Mouse (Mus musculus): ENCODE data around the gene Zbtb45.

GRCm38 (mm10) chr7:13032541-13032940 is 22.7 kb upstream of the Zbtb45 start:
- TF ChIP-seq CTCF (IDR thresholded peaks at IDR 0.05; ENCODE audit: low read depth) (no peak), EP300 (IDR thresholded peaks at IDR 0.05; ENCODE audit: low read depth) (no peak)

All from liver, embryonic 14.5 days (tissue).